Mouse (Mus musculus) heart, postnatal 0 days (tissue): ENCODE measurements around the gene C1ql4.

Experiments used
- CTCF ChIP-seq: IDR thresholded peaks from 2 replicates; pipeline ENCODE4 v1.5.1; 2016; ENCODE audit warnings: antibody characterized with exemption, control low read depth, low read depth
- EP300 ChIP-seq: IDR thresholded peaks from 2 replicates; pipeline ENCODE4 v1.6.1; 2016; ENCODE audit warnings: antibody characterized with exemption, low read depth

- TF ChIP-seq CTCF: no peak
- TF ChIP-seq EP300: no peak
Observed at GRCm38 (mm10) chr15:99035431-99035830, 52.2 kb downstream of the C1ql4 start.
